Mouse (Mus musculus): ENCODE data around the gene Naa38.

Gene Naa38

GRCm38 (mm10) chr11:69401210-69401637, 5.9 kb downstream of the Naa38 start:
- DNase-seq, result peak; percentile 79

- no peak for DNase-seq
Observed at GRCm38 (mm10) chr11:69401987-69402386, 6.7 kb downstream of the Naa38 start.

- no peak for DNase-seq
Observed at GRCm38 (mm10) chr11:69403691-69404594, 8.7 kb downstream of the Naa38 start.

- no peak for DNase-seq
Observed at GRCm38 (mm10) chr11:69404595-69405396, 9.5 kb downstream of the Naa38 start.

GRCm38 (mm10) chr11:69405397-69406200, 10.3 kb downstream of the Naa38 start:
- DNase-seq, result no peak

- DNase-seq, result no peak
Observed at GRCm38 (mm10) chr11:69406282-69406681, 11.0 kb downstream of the Naa38 start.

GRCm38 (mm10) chr11:69406867-69407723, 11.8 kb downstream of the Naa38 start:
- DNase-seq, result no peak

GRCm38 (mm10) chr11:69407724-69408004, 12.4 kb downstream of the Naa38 start:
- no peak for DNase-seq

GRCm38 (mm10) chr11:69408541-69409377, 13.5 kb downstream of the Naa38 start:
- peak; percentile 55 for DNase-seq

- peak; percentile 79 for DNase-seq
Observed at GRCm38 (mm10) chr11:69409378-69410044, 14.2 kb downstream of the Naa38 start.

- DNase-seq, result no peak
Observed at GRCm38 (mm10) chr11:69410045-69410309, 14.7 kb downstream of the Naa38 start.

- no peak for DNase-seq
Observed at GRCm38 (mm10) chr11:69410310-69411072, 15.2 kb downstream of the Naa38 start.

GRCm38 (mm10) chr11:69411073-69411535, 15.8 kb downstream of the Naa38 start:
- DNase-seq, result peak; percentile 95

- peak; percentile 71 for DNase-seq
Observed at GRCm38 (mm10) chr11:69411538-69412203, 16.4 kb downstream of the Naa38 start.

- DNase-seq, result no peak
Observed at GRCm38 (mm10) chr11:69412548-69412947, 17.3 kb downstream of the Naa38 start.

GRCm38 (mm10) chr11:69413221-69414181, 18.2 kb downstream of the Naa38 start, which contains the start of gene Kdm6b:
Gene Kdm6b (minus strand): TSS chr11:69413675.
- no peak for DNase-seq

- DNase-seq, result no peak
Observed at GRCm38 (mm10) chr11:69414421-69415326, 19.4 kb downstream of the Naa38 start.
